Mouse (Mus musculus) E14TG2a.4 (cell line): ENCODE measurements around the gene Gm45713.

ENCODE experiments used
- CTCF ChIP-seq: conservative IDR thresholded peaks from 2 replicates; pipeline ENCODE4 v1.5.1; 2014; ENCODE audit warnings: low read length
- POU5F1 ChIP-seq: IDR thresholded peaks from 2 replicates; pipeline ENCODE4 v1.6.1; 2014; ENCODE audit warnings: low read length, borderline replicate concordance

GRCm38 (mm10) chr7:45163735-45164490 is 27.9 kb upstream of the Gm45713 start, which contains the start of gene Slc17a7:
- TF ChIP-seq CTCF: no peak
- no peak for TF ChIP-seq POU5F1
